Mouse (Mus musculus) cerebellum, adult 9-11 months (tissue): ENCODE results near the gene Zfp979.
"Not testable (repeated sequence)": the region's sequence is repeated elsewhere in the genome, so short reads cannot be mapped to it uniquely, and the experiment has no call there.

ENCODE experiments used
- DNase-seq: peaks from one replicate; pipeline ENCODE4 v3.0.0; 2022

The Zfp979 gene

GRCm38 (mm10) chr4:147642413-147642812, at the start of gene Zfp979:
TSS of gene Zfp979 (minus strand) at chr4:147642513.
- not testable (repeated sequence) for DNase-seq

- DNase-seq: not testable (repeated sequence)
Observed at GRCm38 (mm10) chr4:147655245-147655644, 12.9 kb upstream of the Zfp979 start.

GRCm38 (mm10) chr4:147647407-147647806, 5.1 kb upstream of the Zfp979 start:
- not testable (repeated sequence) for DNase-seq

GRCm38 (mm10) chr4:147641932-147642331, 381 bp downstream of the Zfp979 start:
- DNase-seq: not testable (repeated sequence)

GRCm38 (mm10) chr4:147633818-147634262, 8.5 kb downstream of the Zfp979 start:
- not testable (repeated sequence) for DNase-seq

- not testable (repeated sequence) for DNase-seq
Observed at GRCm38 (mm10) chr4:147606511-147606910, 35.8 kb downstream of the Zfp979 start.

GRCm38 (mm10) chr4:147605521-147605920, 36.8 kb downstream of the Zfp979 start:
- no peak for DNase-seq

GRCm38 (mm10) chr4:147603806-147604205, 38.5 kb downstream of the Zfp979 start:
- DNase-seq: no peak

- no peak for DNase-seq
Observed at GRCm38 (mm10) chr4:147601881-147602280, 40.4 kb downstream of the Zfp979 start.

GRCm38 (mm10) chr4:147598831-147599230, 43.5 kb downstream of the Zfp979 start:
- no peak for DNase-seq

- DNase-seq: no peak
Observed at GRCm38 (mm10) chr4:147597685-147598084, 44.6 kb downstream of the Zfp979 start.

GRCm38 (mm10) chr4:147594630-147595029, 47.7 kb downstream of the Zfp979 start:
- DNase-seq: not testable (repeated sequence)

- DNase-seq: no peak
Observed at GRCm38 (mm10) chr4:147586511-147587473, 55.5 kb downstream of the Zfp979 start.

GRCm38 (mm10) chr4:147579371-147579770, 62.9 kb downstream of the Zfp979 start:
- not testable (repeated sequence) for DNase-seq

- DNase-seq: not testable (repeated sequence)
Observed at GRCm38 (mm10) chr4:147571156-147571555, 71.2 kb downstream of the Zfp979 start.

GRCm38 (mm10) chr4:147565426-147566220, 76.7 kb downstream of the Zfp979 start:
- DNase-seq: no peak
